Mouse (Mus musculus): ENCODE measurements around the gene Rgs4. TPM values are rescaled to one million over a fixed set of nuclear protein-coding genes. Genes with fewer than 3 reads are reported as not detected.

The Rgs4 gene
- 0.05 and 0.24 TPM in 2 replicates for polyA plus RNA-seq (2015; fragmentation: Nextera tagmentation; extraction: Ambion mirVana)

GRCm38 (mm10) chr1:169747473-169747872 lies at the start of gene Rgs4:
Gene Rgs4 (minus strand): TSS chr1:169747642.
- Histone ChIP-seq H3K4me1 (ENCODE audit: control insufficient read depth, low read depth, low read length) (no peaks in the 10 kb centered on the region), H3K27me3 (ENCODE audit: control insufficient read depth, insufficient read depth, low read depth, low read length) (no peaks in the 10 kb centered on the region), H3K36me3 (ENCODE audit: control insufficient read depth, insufficient read depth) (no peaks in the 10 kb centered on the region), H3K4me3 (ENCODE audit: low read depth, low read length) (no peak within 1 kb of the TSS), H3K9me3 (replicated peaks; ENCODE audit: control insufficient read depth, low read length) (no peaks in the 10 kb centered on the region), H3K9ac (ENCODE audit: low read depth, low read length) (no peak within 1 kb of the TSS), H3K27ac (ENCODE audit: low read length) (no peak within 1 kb of the TSS), H3K4me2 (ENCODE audit: low read depth, low read length) (0 out of 2 replicates have a peak within 1 kb of the TSS, but pooled peaks have one; percentile 13)
- WGBS (ENCODE audit: insufficient replicate concordance): 2% methylated on average over 16 of the region's 16 CpGs
- no peak for ATAC-seq (ENCODE audit: low read depth)

- WGBS (ENCODE audit: insufficient replicate concordance): 56% methylated on average over 5 of the region's 5 CpGs
- H3K27me3 ChIP-seq (ENCODE audit: control insufficient read depth, insufficient read depth, low read depth, low read length): no peaks in the 10 kb centered on the region
- H3K4me3 ChIP-seq (ENCODE audit: low read depth, low read length): no peak overlapping the region
- ATAC-seq (ENCODE audit: low read depth): no peak
- H3K9me3 ChIP-seq (replicated peaks; ENCODE audit: control insufficient read depth, low read length): no peaks in the 10 kb centered on the region
- no peak overlapping the region for H3K4me2 ChIP-seq (ENCODE audit: low read depth, low read length)
- H3K9ac ChIP-seq (ENCODE audit: low read depth, low read length): no peak overlapping the region
- H3K36me3 ChIP-seq (ENCODE audit: control insufficient read depth, insufficient read depth): no peaks in the 10 kb centered on the region
- H3K27ac ChIP-seq (ENCODE audit: low read length): no peak overlapping the region
- no peaks in the 10 kb centered on the region for H3K4me1 ChIP-seq (ENCODE audit: control insufficient read depth, low read depth, low read length)
These were observed 45.0 kb upstream of the Rgs4 start for GRCm38 (mm10) chr1:169792437-169792836.

GRCm38 (mm10) chr1:169785981-169786380 lies 38.5 kb upstream of the Rgs4 start:
- no peak overlapping the region for H3K9ac ChIP-seq (ENCODE audit: low read depth, low read length)
- no peak overlapping the region for H3K4me3 ChIP-seq (ENCODE audit: low read depth, low read length)
- no peaks in the 10 kb centered on the region for H3K9me3 ChIP-seq (replicated peaks; ENCODE audit: control insufficient read depth, low read length)
- H3K36me3 ChIP-seq (ENCODE audit: control insufficient read depth, insufficient read depth): no peaks in the 10 kb centered on the region
- no peaks in the 10 kb centered on the region for H3K4me1 ChIP-seq (ENCODE audit: control insufficient read depth, low read depth, low read length)
- H3K4me2 ChIP-seq (ENCODE audit: low read depth, low read length): no peak overlapping the region
- H3K27ac ChIP-seq (ENCODE audit: low read length): no peak overlapping the region
- no peaks in the 10 kb centered on the region for H3K27me3 ChIP-seq (ENCODE audit: control insufficient read depth, insufficient read depth, low read depth, low read length)
- ATAC-seq (ENCODE audit: low read depth): no peak
- 56% methylated on average over 3 of the region's 3 CpGs for WGBS (ENCODE audit: insufficient replicate concordance)

- no peak for ATAC-seq (ENCODE audit: low read depth)
- no peak overlapping the region for H3K9ac ChIP-seq (ENCODE audit: low read depth, low read length)
- 63% methylated on average over 7 of the region's 7 CpGs for WGBS (ENCODE audit: insufficient replicate concordance)
These were observed 29.1 kb upstream of the Rgs4 start for GRCm38 (mm10) chr1:169776566-169776965.

GRCm38 (mm10) chr1:169764619-169764955 lies 17.1 kb upstream of the Rgs4 start:
- Histone ChIP-seq H3K9ac (ENCODE audit: low read depth, low read length) (no peak overlapping the region), H3K9me3 (replicated peaks; ENCODE audit: control insufficient read depth, low read length) (no peaks in the 10 kb centered on the region), H3K27me3 (ENCODE audit: control insufficient read depth, insufficient read depth, low read depth, low read length) (no peaks in the 10 kb centered on the region), H3K4me2 (ENCODE audit: low read depth, low read length) (no peak overlapping the region), H3K4me1 (ENCODE audit: control insufficient read depth, low read depth, low read length) (no peaks in the 10 kb centered on the region), H3K27ac (ENCODE audit: low read length) (no peak overlapping the region), H3K4me3 (ENCODE audit: low read depth, low read length) (no peak overlapping the region), H3K36me3 (ENCODE audit: control insufficient read depth, insufficient read depth) (no peaks in the 10 kb centered on the region)
- 64% methylated on average over 2 of the region's 2 CpGs for WGBS (ENCODE audit: insufficient replicate concordance)
- no peak for ATAC-seq (ENCODE audit: low read depth)

More at GRCm38 (mm10) chr1:169776566-169776965, 29.1 kb upstream of the Rgs4 start:
- Histone ChIP-seq H3K36me3 (ENCODE audit: control insufficient read depth, insufficient read depth) (no peaks in the 10 kb centered on the region), H3K4me2 (ENCODE audit: low read depth, low read length) (no peak overlapping the region), H3K9me3 (replicated peaks; ENCODE audit: control insufficient read depth, low read length) (no peaks in the 10 kb centered on the region), H3K4me3 (ENCODE audit: low read depth, low read length) (no peak overlapping the region), H3K27me3 (ENCODE audit: control insufficient read depth, insufficient read depth, low read depth, low read length) (no peaks in the 10 kb centered on the region), H3K27ac (ENCODE audit: low read length) (no peak overlapping the region), H3K4me1 (ENCODE audit: control insufficient read depth, low read depth, low read length) (no peaks in the 10 kb centered on the region)

GRCm38 (mm10) chr1:169763858-169764618 lies 16.6 kb upstream of the Rgs4 start:
- Histone ChIP-seq H3K9ac (ENCODE audit: low read depth, low read length) (no peak overlapping the region), H3K4me1 (ENCODE audit: control insufficient read depth, low read depth, low read length) (no peaks in the 10 kb centered on the region), H3K36me3 (ENCODE audit: control insufficient read depth, insufficient read depth) (no peaks in the 10 kb centered on the region), H3K4me3 (ENCODE audit: low read depth, low read length) (no peak overlapping the region), H3K27me3 (ENCODE audit: control insufficient read depth, insufficient read depth, low read depth, low read length) (no peaks in the 10 kb centered on the region), H3K9me3 (replicated peaks; ENCODE audit: control insufficient read depth, low read length) (no peaks in the 10 kb centered on the region), H3K27ac (ENCODE audit: low read length) (no peak overlapping the region), H3K4me2 (ENCODE audit: low read depth, low read length) (no peak overlapping the region)
- no peak for ATAC-seq (ENCODE audit: low read depth)
- 67% methylated on average over 9 of the region's 9 CpGs for whole genome bisulfite sequencing (ENCODE audit: insufficient replicate concordance)

GRCm38 (mm10) chr1:169762524-169762923 lies 15.1 kb upstream of the Rgs4 start:
- Histone ChIP-seq H3K36me3 (ENCODE audit: control insufficient read depth, insufficient read depth) (no peaks in the 10 kb centered on the region), H3K9ac (ENCODE audit: low read depth, low read length) (no peak overlapping the region), H3K27ac (ENCODE audit: low read length) (no peak overlapping the region), H3K27me3 (ENCODE audit: control insufficient read depth, insufficient read depth, low read depth, low read length) (no peaks in the 10 kb centered on the region), H3K4me3 (ENCODE audit: low read depth, low read length) (no peak overlapping the region), H3K9me3 (replicated peaks; ENCODE audit: control insufficient read depth, low read length) (no peaks in the 10 kb centered on the region), H3K4me1 (ENCODE audit: control insufficient read depth, low read depth, low read length) (no peaks in the 10 kb centered on the region), H3K4me2 (ENCODE audit: low read depth, low read length) (no peak overlapping the region)
- ATAC-seq (ENCODE audit: low read depth): no peak
- WGBS (ENCODE audit: insufficient replicate concordance): 65% methylated on average over 2 of the region's 2 CpGs

GRCm38 (mm10) chr1:169756532-169756931 lies 9.1 kb upstream of the Rgs4 start:
- Histone ChIP-seq H3K27ac (ENCODE audit: low read length) (no peak overlapping the region), H3K4me2 (ENCODE audit: low read depth, low read length) (no peak overlapping the region), H3K4me1 (ENCODE audit: control insufficient read depth, low read depth, low read length) (no peaks in the 10 kb centered on the region), H3K27me3 (ENCODE audit: control insufficient read depth, insufficient read depth, low read depth, low read length) (no peaks in the 10 kb centered on the region), H3K9me3 (replicated peaks; ENCODE audit: control insufficient read depth, low read length) (no peaks in the 10 kb centered on the region; the same call in 1 of the 2 replicates), H3K36me3 (ENCODE audit: control insufficient read depth, insufficient read depth) (no peaks in the 10 kb centered on the region), H3K4me3 (ENCODE audit: low read depth, low read length) (no peak overlapping the region), H3K9ac (ENCODE audit: low read depth, low read length) (no peak overlapping the region)
- no peak for ATAC-seq (ENCODE audit: low read depth)
- 21% methylated on average over 2 of the region's 3 CpGs for WGBS (ENCODE audit: insufficient replicate concordance)

- Histone ChIP-seq H3K4me3 (ENCODE audit: low read depth, low read length) (no peak overlapping the region), H3K9ac (ENCODE audit: low read depth, low read length) (no peak overlapping the region), H3K4me2 (ENCODE audit: low read depth, low read length) (no peak overlapping the region), H3K27me3 (ENCODE audit: control insufficient read depth, insufficient read depth, low read depth, low read length) (no peaks in the 10 kb centered on the region), H3K36me3 (ENCODE audit: control insufficient read depth, insufficient read depth) (no peaks in the 10 kb centered on the region), H3K9me3 (replicated peaks; ENCODE audit: control insufficient read depth, low read length) (no peaks in the 10 kb centered on the region; the same call in 1 of the 2 replicates), H3K4me1 (ENCODE audit: control insufficient read depth, low read depth, low read length) (no peaks in the 10 kb centered on the region), H3K27ac (ENCODE audit: low read length) (no peak overlapping the region)
- no peak for ATAC-seq (ENCODE audit: low read depth)
- WGBS (ENCODE audit: insufficient replicate concordance): 11% methylated on average over 3 of the region's 4 CpGs
These were observed 5.0 kb upstream of the Rgs4 start for GRCm38 (mm10) chr1:169752395-169752794.
